ENCODE assay signal across 28 mouse cellular contexts in the genomic region with DNA sequence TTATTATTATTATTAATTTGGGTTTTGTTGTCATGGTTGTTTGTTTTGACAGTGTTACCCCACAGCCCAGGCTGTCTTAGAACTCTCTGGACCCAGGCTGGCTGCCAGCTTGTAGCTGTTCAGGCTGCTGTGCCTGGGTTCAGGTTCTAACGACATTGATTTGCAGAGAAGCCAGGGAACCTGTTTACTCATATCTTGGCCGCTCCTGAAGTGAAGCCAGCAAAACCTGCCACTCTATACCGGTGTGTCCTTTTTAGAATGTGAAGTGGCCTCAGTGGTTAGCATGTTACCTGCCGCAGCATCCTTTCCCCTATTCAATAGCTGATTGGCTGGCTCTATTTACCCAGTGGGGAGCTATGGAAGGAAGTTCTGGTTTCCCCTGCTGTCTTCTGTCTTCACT. TPM values are rescaled to one million over a fixed set of nuclear protein-coding genes. Genes with fewer than 3 reads are reported as not detected.
A peak's percentile ranks its signal among the peaks of the same experiment; 100 is the strongest.
DNase-seq lines count a peak whose midpoint lies in the region; ATAC-seq and TF ChIP-seq lines count a peak whose summit lies in the region.
"Had no signal": no experiment of that assay in that cellular context is flagged by ENCODE, and none has a peak within 500 bp of the region (broad histone marks: within the 10 kb centered on the region; RNA-seq: fewer than 3 reads in every experiment).

No protein-coding gene starts in this region.

- no peak for TF ChIP-seq CTCF in liver, adult 2 months (IDR thresholded peaks at IDR 0.05; ENCODE audit: low read depth, low read length)

- no peaks in the 10 kb centered on the region for H3K79me2 ChIP-seq in liver, adult 2 months (ENCODE audit: control insufficient read depth, insufficient read depth, low read length)

- H3K4me3 ChIP-seq in liver, adult 2 months (ENCODE audit: insufficient read depth, low read depth, low read length) = no peak overlapping the region
- no peak overlapping the region for H3K4me3 ChIP-seq in midbrain, embryonic 11.5 days (ENCODE audit: low read depth, low read length)
- H3K4me3 ChIP-seq in midbrain, embryonic 16.5 days (ENCODE audit: low read depth, low read length) = no peak overlapping the region
- H3K4me3 ChIP-seq: embryonic facial prominence, embryonic 10.5 days; embryonic facial prominence, embryonic 12.5 days; forebrain, embryonic 13.5 days; forebrain, embryonic 15.5 days had no signal

- H3K9me3 ChIP-seq in midbrain, embryonic 11.5 days (ENCODE audit: control insufficient read depth, low read length) = no peaks in the 10 kb centered on the region
- H3K9me3 ChIP-seq in midbrain, embryonic 16.5 days (replicated peaks; ENCODE audit: control insufficient read depth, low read length, poor library complexity, severe bottlenecking) = no peaks in the 10 kb centered on the region
- H3K9me3 ChIP-seq: embryonic facial prominence, embryonic 10.5 days; embryonic facial prominence, embryonic 12.5 days; forebrain, embryonic 13.5 days; forebrain, embryonic 15.5 days; G1E had no signal

- H3K9ac ChIP-seq in liver, adult 2 months (ENCODE audit: low read depth, low read length) = no peak overlapping the region
- H3K9ac ChIP-seq in midbrain, embryonic 11.5 days (ENCODE audit: low read length) = no peak overlapping the region; the same call in 1 of the 2 replicates
- H3K9ac ChIP-seq in midbrain, embryonic 16.5 days (ENCODE audit: low read depth, low read length) = no peak overlapping the region
- H3K9ac ChIP-seq: embryonic facial prominence, embryonic 12.5 days; forebrain, embryonic 13.5 days; forebrain, embryonic 15.5 days; forebrain, postnatal 0 days had no signal

- WGBS in liver, adult 2 months = 24% methylated on average over 4 of the region's 4 CpGs
- WGBS in midbrain, embryonic 11.5 days = 61% methylated on average over 4 of the region's 4 CpGs
- WGBS in midbrain, embryonic 16.5 days = 52% methylated on average over 4 of the region's 4 CpGs

- peak; percentile 61 for DNase-seq in cerebellum, adult 11-12 months
- peak; percentile 59 for DNase-seq in cerebellum, adult 9-11 months
- no peak for DNase-seq in cerebellum, adult 11 months
- peak; percentile 81 for DNase-seq in liver, adult 2 months (ENCODE audit: extremely low read depth, low read depth, low spot score)
- no peak for DNase-seq in liver
- peak; percentile 60 for DNase-seq in midbrain, embryonic 11.5 days (ENCODE audit: low spot score, missing footprints)
- DNase-seq: adrenal gland, adult 8-10 months; adrenal gland, postnatal 14 days; adrenal gland, postnatal 36 days; B cell, adult 2 months; cerebellum, adult 2 months; cerebellum, postnatal 10 days; forebrain, postnatal 0 days had no signal

- H3K4me2 ChIP-seq in midbrain, embryonic 11.5 days = no peak overlapping the region
- no peak overlapping the region for H3K4me2 ChIP-seq in midbrain, embryonic 16.5 days (ENCODE audit: low read length)
- H3K4me2 ChIP-seq: embryonic facial prominence, embryonic 12.5 days; forebrain, embryonic 13.5 days; forebrain, embryonic 15.5 days had no signal

- no peak overlapping the region for H3K27ac ChIP-seq in liver, adult 2 months (replicated peaks; ENCODE audit: insufficient read depth, low read depth, low read length)
- no peak overlapping the region for H3K27ac ChIP-seq in midbrain, embryonic 11.5 days (ENCODE audit: low read depth, low read length)
- no peak overlapping the region for H3K27ac ChIP-seq in midbrain, embryonic 16.5 days (ENCODE audit: low read length)
- H3K27ac ChIP-seq: embryonic facial prominence, embryonic 10.5 days; embryonic facial prominence, embryonic 12.5 days; forebrain, embryonic 13.5 days; forebrain, embryonic 15.5 days had no signal

- no peak for TF ChIP-seq POLR2A in liver, adult 2 months (IDR thresholded peaks at IDR 0.05; ENCODE audit: extremely low read depth, insufficient read depth, low read length)

- no peak for ATAC-seq in cerebellum, adult (ENCODE audit: insufficient number of reproducible peaks, low FRiP score, low TSS enrichment)
- no peak for ATAC-seq in midbrain, embryonic 11.5 days (ENCODE audit: low FRiP score)
- no peak for ATAC-seq in midbrain, embryonic 16.5 days
- ATAC-seq: activated CD4-positive, CD25-positive, alpha-beta regulatory T cell, adult 4 months; CD4-positive, CD25-positive, alpha-beta regulatory T cell, adult 4 months; forebrain, embryonic 13.5 days; forebrain, embryonic 15.5 days; forebrain, postnatal 0 days; Patski had no signal

- no peaks in the 10 kb centered on the region for H3K36me3 ChIP-seq in liver, adult 2 months (ENCODE audit: control insufficient read depth, insufficient read depth, low read length)
- no peaks in the 10 kb centered on the region for H3K36me3 ChIP-seq in midbrain, embryonic 11.5 days (ENCODE audit: control insufficient read depth, insufficient read depth, low read length)
- no peaks in the 10 kb centered on the region for H3K36me3 ChIP-seq in midbrain, embryonic 16.5 days (ENCODE audit: control insufficient read depth, insufficient read depth, low read length)
- H3K36me3 ChIP-seq: embryonic facial prominence, embryonic 12.5 days; forebrain, embryonic 15.5 days had no signal

- peaks cover 2% of the 10 kb centered on the region; the same call in 1 of the 2 replicates for H3K4me1 ChIP-seq in liver, adult 2 months (ENCODE audit: control insufficient read depth, insufficient read depth, low read length)
- peaks cover 18% of the 10 kb centered on the region for H3K4me1 ChIP-seq in midbrain, embryonic 11.5 days (ENCODE audit: control insufficient read depth, insufficient read depth, low read length)
- H3K4me1 ChIP-seq in midbrain, embryonic 16.5 days (ENCODE audit: control insufficient read depth, insufficient read depth, low read length) = peaks cover 33% of the 10 kb centered on the region

- H3K27me3 ChIP-seq in liver, adult 2 months (ENCODE audit: control insufficient read depth, insufficient read depth, low read length) = no peaks in the 10 kb centered on the region
- H3K27me3 ChIP-seq in midbrain, embryonic 11.5 days (ENCODE audit: control insufficient read depth, insufficient read depth, low read length) = 0 out of 2 replicates have a peak, but pooled peaks cover 2% of the 10 kb centered on the region
- no peaks in the 10 kb centered on the region for H3K27me3 ChIP-seq in midbrain, embryonic 16.5 days (ENCODE audit: control insufficient read depth, insufficient read depth, low read depth, low read length)
- H3K27me3 ChIP-seq: CH12.LX; forebrain, embryonic 15.5 days; Patski had no signal

RNA-seq across cellular contexts. Expression of gene Sirt4, which starts 2.2 kb away (rescaled TPM):
- total RNA-seq in liver, adult 2 months (2014; rRNA removed) = 11.5 and 15.0 TPM in 2 replicates
- polyA plus RNA-seq in liver, adult 2 months (2012; rRNA removed) = 26.1 and 26.6 TPM in 2 replicates
- polyA plus RNA-seq in midbrain, embryonic 11.5 days (2014; fragmentation: Nextera tagmentation; extraction: Ambion mirVana) = 16.2 and 18.9 TPM in 2 replicates
- 32.3 and 32.7 TPM in 2 replicates for polyA plus RNA-seq in midbrain, embryonic 16.5 days (2015; fragmentation: Nextera tagmentation; extraction: Ambion mirVana)

RNA-seq across cellular contexts. Expression of gene Pxn, which starts 19.8 kb away (rescaled TPM):
- total RNA-seq in liver, adult 2 months (2014; rRNA removed) = 10.5 and 15.2 TPM in 2 replicates
- 33.6 and 40.2 TPM in 2 replicates for polyA plus RNA-seq in liver, adult 2 months (2012; rRNA removed)
- 7.3 and 7.7 TPM in 2 replicates for polyA plus RNA-seq in midbrain, embryonic 11.5 days (2014; fragmentation: Nextera tagmentation; extraction: Ambion mirVana)
- polyA plus RNA-seq in midbrain, embryonic 16.5 days (2015; fragmentation: Nextera tagmentation; extraction: Ambion mirVana) = 18.3 and 18.5 TPM in 2 replicates

RNA-seq across cellular contexts. Expression of gene Pla2g1b, which starts 20.7 kb away (rescaled TPM):
- total RNA-seq in liver, adult 2 months (2014; rRNA removed) = 0.40 and 2.7 TPM in 2 replicates
- polyA plus RNA-seq in liver, adult 2 months (2012; rRNA removed) = not detected in 2 replicates
- polyA plus RNA-seq in midbrain, embryonic 11.5 days (2014; fragmentation: Nextera tagmentation; extraction: Ambion mirVana) = not detected in 2 replicates
- not detected in 2 replicates for polyA plus RNA-seq in midbrain, embryonic 16.5 days (2015; fragmentation: Nextera tagmentation; extraction: Ambion mirVana)
- total RNA-seq: adrenal gland, adult 18-20 months; adrenal gland, postnatal 14 days; adrenal gland, postnatal 36 days; CH12.LX; forebrain, postnatal 0 days; G1E had no signal
- polyA plus RNA-seq: activated CD4-positive, CD25-positive, alpha-beta regulatory T cell, adult 4 months; CD4-positive, CD25-positive, alpha-beta regulatory T cell, adult 4 months; cerebellum, adult 2 months; cortical plate, adult 2 months; embryonic facial prominence, embryonic 10.5 days; embryonic facial prominence, embryonic 12.5 days; embryonic facial prominence, embryonic 14.5 days; forebrain, embryonic 11.5 days; forebrain, embryonic 13.5 days; forebrain, embryonic 15.5 days; forebrain, postnatal 0 days; Patski had no signal

RNA-seq across cellular contexts. Expression of gene Msi1, which starts 57.3 kb away (rescaled TPM):
- total RNA-seq in liver, adult 2 months (2014; rRNA removed) = not detected in 2 replicates
- 0.09 and 0.35 TPM in 2 replicates for polyA plus RNA-seq in liver, adult 2 months (2012; rRNA removed)
- 199 and 227 TPM in 2 replicates for polyA plus RNA-seq in midbrain, embryonic 11.5 days (2014; fragmentation: Nextera tagmentation; extraction: Ambion mirVana)
- 47.9 and 53.7 TPM in 2 replicates for polyA plus RNA-seq in midbrain, embryonic 16.5 days (2015; fragmentation: Nextera tagmentation; extraction: Ambion mirVana)
- polyA plus RNA-seq: activated CD4-positive, CD25-positive, alpha-beta regulatory T cell, adult 4 months; CD4-positive, CD25-positive, alpha-beta regulatory T cell, adult 4 months had no signal

Comparison
In these comparisons a context has a peak if more than half of its experiments do, and no peak if none do; other contexts are left out.
1. DNase-seq: peak in cerebellum, adult 11-12 months (single experiment), cerebellum, adult 9-11 months (single experiment), liver, adult 2 months (single experiment) and midbrain, embryonic 11.5 days (single experiment); none in cerebellum, adult 11 months (single experiment) and liver (single experiment).